Mouse (Mus musculus) embryonic fibroblast, embryonic 13.5 days (primary cell): ENCODE data around the gene Gpr34.

Experiments used
- CTCF ChIP-seq: IDR thresholded peaks from 2 replicates; pipeline ENCODE4 v1.5.1; 2011; ENCODE audit warnings: mild to moderate bottlenecking, control low read depth, low read length, moderate library complexity, borderline replicate concordance; ENCODE audit not compliant: insufficient read depth
- POLR2A ChIP-seq: IDR thresholded peaks from 2 replicates; pipeline ENCODE4 v1.6.1; 2011; ENCODE audit warnings: low read depth, mild to moderate bottlenecking, control low read depth, low read length, moderate library complexity

DNA sequence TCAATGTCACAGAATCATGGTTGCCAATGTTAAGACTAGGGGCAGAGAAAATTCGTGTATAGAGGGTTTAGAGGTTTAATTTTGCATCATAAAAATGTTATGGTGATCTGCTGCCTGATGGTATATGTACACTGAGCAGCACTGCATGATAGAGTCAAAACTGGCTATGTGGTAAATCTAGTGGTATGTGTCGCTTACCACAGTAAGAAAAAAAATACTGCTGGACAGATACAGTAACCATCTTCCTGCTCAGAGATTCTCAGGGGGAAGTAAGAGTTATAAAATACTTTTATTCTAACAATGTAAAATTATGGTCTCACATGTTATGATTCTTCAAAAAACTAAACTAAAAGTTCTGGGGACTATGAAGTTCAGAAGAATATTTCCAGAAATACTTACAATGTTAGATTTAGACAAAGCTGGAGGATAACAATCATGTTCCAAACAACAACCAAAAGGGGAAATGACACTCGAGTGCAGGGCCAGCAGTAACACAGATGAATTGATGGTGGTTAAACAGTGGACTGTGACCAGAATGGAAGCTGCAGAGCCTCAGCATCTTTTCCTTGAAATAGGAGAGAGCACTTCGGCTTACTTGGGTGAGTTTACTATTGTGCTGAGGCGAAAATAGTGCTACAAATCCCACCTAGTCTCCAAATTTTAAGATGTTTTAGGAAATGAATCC lies at the start of gene Gpr34:
- no peak for TF ChIP-seq CTCF
- TF ChIP-seq POLR2A, result no peak
